Mouse (Mus musculus): ENCODE results near the gene Ttf1. TPM values are rescaled to one million over a fixed set of nuclear protein-coding genes. Genes with fewer than 3 reads are reported as not detected.

Ttf1 gene
- polyA plus RNA-seq, 1 experiment from 2014 or later = 5.5 TPM

DNA sequence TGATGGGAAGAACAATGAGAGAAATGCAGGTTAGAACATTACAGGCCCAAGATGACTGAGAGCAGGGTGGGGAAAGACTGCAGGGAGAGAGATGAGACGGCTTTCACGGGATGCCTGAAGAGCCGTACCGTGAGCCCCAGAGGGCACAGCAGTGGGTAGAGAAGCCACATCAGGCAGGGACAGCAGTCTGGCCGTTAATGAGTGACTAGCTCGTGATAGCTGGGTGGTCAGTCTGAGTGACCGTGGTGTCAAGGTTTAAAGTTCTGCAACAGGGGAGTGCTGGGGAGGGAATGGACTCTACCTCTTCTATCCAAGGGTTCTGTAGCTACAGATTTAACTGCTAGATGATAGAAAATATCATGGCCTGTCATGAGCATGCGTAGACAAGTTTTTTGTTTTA lies 24.4 kb upstream of the Ttf1 start:
- no peak overlapping the region for H3K4me3 ChIP-seq
- ATAC-seq (replicated peaks; ENCODE audit: insufficient number of reproducible peaks, insufficient read depth, low FRiP score, low read depth) = no peak
- WGBS = 62% methylated on average over 8 of the region's 8 CpGs
- peaks cover 27% of the 10 kb centered on the region for H3K27me3 ChIP-seq
- H3K27ac ChIP-seq = no peak overlapping the region
- no peak overlapping the region for H3K4me2 ChIP-seq
- H3K9ac ChIP-seq = no peak overlapping the region
- no peaks in the 10 kb centered on the region for H3K9me3 ChIP-seq (replicated peaks)
- no peaks in the 10 kb centered on the region for H3K36me3 ChIP-seq
- H3K4me1 ChIP-seq (replicated peaks) = no peaks in the 10 kb centered on the region

DNA sequence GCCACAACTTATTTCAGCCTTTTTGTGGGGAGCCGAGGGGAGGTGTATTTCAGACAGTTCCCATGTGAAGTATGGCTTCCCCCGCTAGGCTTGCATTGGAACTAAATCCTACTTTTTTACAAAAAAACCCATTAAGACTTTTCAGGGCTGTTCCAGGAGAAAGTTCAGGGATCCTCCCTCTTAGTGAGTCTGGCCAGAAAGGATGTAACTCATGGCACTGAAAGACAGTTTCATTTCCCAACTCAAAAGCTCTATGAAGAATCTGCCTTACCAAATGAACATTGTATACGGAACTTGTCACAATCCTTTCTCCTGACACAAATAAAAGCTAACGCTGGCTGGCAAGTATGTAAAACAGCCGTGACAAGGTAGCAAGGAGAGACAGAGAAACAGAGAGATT lies 20.3 kb upstream of the Ttf1 start:
- Histone ChIP-seq H3K36me3 (no peaks in the 10 kb centered on the region), H3K9ac (no peak overlapping the region), H3K4me3 (no peak overlapping the region), H3K27ac (no peak overlapping the region), H3K4me1 (replicated peaks) (no peaks in the 10 kb centered on the region), H3K27me3 (peaks cover 57% of the 10 kb centered on the region), H3K9me3 (replicated peaks) (no peaks in the 10 kb centered on the region), H3K4me2 (no peak overlapping the region)
- 36% methylated on average over 5 of the region's 5 CpGs for WGBS
- ATAC-seq (replicated peaks; ENCODE audit: insufficient number of reproducible peaks, insufficient read depth, low FRiP score, low read depth) = no peak

- no peak overlapping the region for H3K4me2 ChIP-seq
- no peak overlapping the region for H3K27ac ChIP-seq
- no peaks in the 10 kb centered on the region for H3K36me3 ChIP-seq
- ATAC-seq (replicated peaks; ENCODE audit: insufficient number of reproducible peaks, insufficient read depth, low FRiP score, low read depth) = no peak
- H3K9me3 ChIP-seq (replicated peaks) = no peaks in the 10 kb centered on the region
- WGBS = 30% methylated on average over 18 of the region's 18 CpGs
- H3K4me1 ChIP-seq (replicated peaks) = no peaks in the 10 kb centered on the region
- H3K9ac ChIP-seq = no peak overlapping the region
- H3K27me3 ChIP-seq = peaks cover 62% of the 10 kb centered on the region
- no peak overlapping the region for H3K4me3 ChIP-seq
These were observed 19.2 kb upstream of the Ttf1 start for GRCm38 (mm10) chr2:29040594-29041476.

DNA sequence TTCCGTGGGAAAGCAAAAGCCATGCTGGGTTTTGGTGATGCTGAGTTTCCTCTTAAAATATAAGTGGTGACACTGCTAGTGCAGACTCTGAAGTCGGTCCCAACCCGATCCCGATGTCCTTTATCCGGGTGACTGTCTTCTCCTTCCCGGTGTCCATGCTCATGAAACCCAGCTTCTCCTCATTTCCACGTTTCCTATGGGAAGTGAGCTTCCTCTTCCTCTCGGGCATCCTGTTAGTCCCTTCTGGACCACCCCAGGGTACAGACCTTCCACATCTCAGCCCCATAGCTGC lies 18.6 kb upstream of the Ttf1 start:
- ATAC-seq (replicated peaks; ENCODE audit: insufficient number of reproducible peaks, insufficient read depth, low FRiP score, low read depth) = no peak
- Histone ChIP-seq H3K4me1 (replicated peaks) (no peaks in the 10 kb centered on the region), H3K9me3 (replicated peaks) (no peaks in the 10 kb centered on the region), H3K9ac (no peak overlapping the region), H3K4me3 (no peak overlapping the region), H3K27me3 (peaks cover 63% of the 10 kb centered on the region), H3K27ac (no peak overlapping the region), H3K4me2 (no peak overlapping the region), H3K36me3 (no peaks in the 10 kb centered on the region)
- WGBS = 40% methylated on average over 8 of the region's 8 CpGs

- H3K4me3 ChIP-seq = no peak overlapping the region
- no peak for ATAC-seq (replicated peaks; ENCODE audit: insufficient number of reproducible peaks, insufficient read depth, low FRiP score, low read depth)
- no peaks in the 10 kb centered on the region for H3K4me1 ChIP-seq (replicated peaks)
- H3K27ac ChIP-seq = no peak overlapping the region
- 93% methylated on average over 5 of the region's 5 CpGs for WGBS
- H3K9me3 ChIP-seq (replicated peaks) = no peaks in the 10 kb centered on the region
- no peak overlapping the region for H3K9ac ChIP-seq
- no peak overlapping the region for H3K4me2 ChIP-seq
- H3K36me3 ChIP-seq = no peaks in the 10 kb centered on the region
- peaks cover 67% of the 10 kb centered on the region for H3K27me3 ChIP-seq
These were observed 17.9 kb upstream of the Ttf1 start for GRCm38 (mm10) chr2:29042124-29042523.

DNA sequence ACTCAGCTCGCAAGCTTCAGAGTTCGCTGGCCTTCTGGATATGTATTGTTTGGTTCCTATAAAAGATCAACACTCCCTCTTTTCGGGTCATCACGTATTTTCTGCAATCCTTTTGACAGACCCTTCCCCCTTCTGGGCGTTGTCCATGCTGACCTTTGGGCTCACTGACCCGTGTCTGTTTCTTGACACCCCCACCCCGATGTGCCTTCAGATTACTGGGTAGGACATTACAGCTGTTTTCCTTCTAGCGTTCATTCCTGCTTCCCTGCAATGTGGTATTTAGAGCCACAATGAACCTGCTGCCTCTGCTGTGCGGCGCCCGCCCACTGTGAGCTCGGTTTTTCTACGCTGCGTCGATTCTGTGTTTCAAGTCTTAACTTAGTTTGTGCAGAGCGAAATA lies 13.9 kb upstream of the Ttf1 start:
- no peak overlapping the region for H3K9ac ChIP-seq
- 67% methylated on average over 16 of the region's 16 CpGs for WGBS
- H3K4me2 ChIP-seq = no peak overlapping the region
- H3K4me1 ChIP-seq (replicated peaks) = no peaks in the 10 kb centered on the region
- no peak overlapping the region for H3K27ac ChIP-seq
- H3K27me3 ChIP-seq = peaks cover 43% of the 10 kb centered on the region
- no peak for ATAC-seq (replicated peaks; ENCODE audit: insufficient number of reproducible peaks, insufficient read depth, low FRiP score, low read depth)
- H3K4me3 ChIP-seq = no peak overlapping the region
- no peaks in the 10 kb centered on the region for H3K36me3 ChIP-seq
- no peaks in the 10 kb centered on the region for H3K9me3 ChIP-seq (replicated peaks)

- H3K9me3 ChIP-seq (replicated peaks) = no peaks in the 10 kb centered on the region
- no peak overlapping the region for H3K4me3 ChIP-seq
- no peak overlapping the region for H3K9ac ChIP-seq
- H3K27me3 ChIP-seq = peaks cover 17% of the 10 kb centered on the region
- no peak overlapping the region for H3K27ac ChIP-seq
- 59% methylated on average over 5 of the region's 5 CpGs for WGBS
- H3K36me3 ChIP-seq = no peaks in the 10 kb centered on the region
- H3K4me1 ChIP-seq (replicated peaks) = peaks cover 9% of the 10 kb centered on the region
- ATAC-seq (replicated peaks; ENCODE audit: insufficient number of reproducible peaks, insufficient read depth, low FRiP score, low read depth) = no peak
- no peak overlapping the region for H3K4me2 ChIP-seq
These were observed 8.1 kb upstream of the Ttf1 start for GRCm38 (mm10) chr2:29051932-29052331.

GRCm38 (mm10) chr2:29052943-29053454 lies 7.1 kb upstream of the Ttf1 start:
- peaks cover 9% of the 10 kb centered on the region for H3K4me1 ChIP-seq (replicated peaks)
- WGBS = 26% methylated on average over 4 of the region's 4 CpGs
- no peak overlapping the region for H3K9ac ChIP-seq
- no peaks in the 10 kb centered on the region for H3K9me3 ChIP-seq (replicated peaks)
- H3K36me3 ChIP-seq = no peaks in the 10 kb centered on the region
- H3K4me2 ChIP-seq = no peak overlapping the region
- no peak overlapping the region for H3K4me3 ChIP-seq
- no peak overlapping the region for H3K27ac ChIP-seq
- no peak for ATAC-seq (replicated peaks; ENCODE audit: insufficient number of reproducible peaks, insufficient read depth, low FRiP score, low read depth)
- H3K27me3 ChIP-seq = peaks cover 23% of the 10 kb centered on the region

- Histone ChIP-seq H3K4me2 (peak overlapping the region; percentile 83), H3K4me3 (peak overlapping the region; percentile 55), H3K36me3 (no peaks in the 10 kb centered on the region), H3K9me3 (replicated peaks) (no peaks in the 10 kb centered on the region), H3K4me1 (replicated peaks) (peaks cover 9% of the 10 kb centered on the region), H3K9ac (peak overlapping the region; percentile 61; the same call in 1 of the 2 replicates), H3K27ac (no peak overlapping the region), H3K27me3 (peaks cover 25% of the 10 kb centered on the region)
- ATAC-seq (replicated peaks; ENCODE audit: insufficient number of reproducible peaks, insufficient read depth, low FRiP score, low read depth) = no peak
- WGBS = 1% methylated on average over 20 of the region's 20 CpGs
These were observed 6.1 kb upstream of the Ttf1 start for GRCm38 (mm10) chr2:29053802-29054544.

- peaks cover 26% of the 10 kb centered on the region for H3K27me3 ChIP-seq
- under 1% methylated on average over 30 of the region's 30 CpGs for WGBS
- H3K27ac ChIP-seq = no peak overlapping the region
- peak overlapping the region; percentile 61 for H3K9ac ChIP-seq
- no peaks in the 10 kb centered on the region for H3K36me3 ChIP-seq
- H3K4me2 ChIP-seq = peak overlapping the region; percentile 83
- no peaks in the 10 kb centered on the region for H3K9me3 ChIP-seq (replicated peaks)
- no peak for ATAC-seq (replicated peaks; ENCODE audit: insufficient number of reproducible peaks, insufficient read depth, low FRiP score, low read depth)
- H3K4me3 ChIP-seq = peak overlapping the region; percentile 55
- peaks cover 9% of the 10 kb centered on the region for H3K4me1 ChIP-seq (replicated peaks)
These were observed 5.5 kb upstream of the Ttf1 start for GRCm38 (mm10) chr2:29054545-29054935.

DNA sequence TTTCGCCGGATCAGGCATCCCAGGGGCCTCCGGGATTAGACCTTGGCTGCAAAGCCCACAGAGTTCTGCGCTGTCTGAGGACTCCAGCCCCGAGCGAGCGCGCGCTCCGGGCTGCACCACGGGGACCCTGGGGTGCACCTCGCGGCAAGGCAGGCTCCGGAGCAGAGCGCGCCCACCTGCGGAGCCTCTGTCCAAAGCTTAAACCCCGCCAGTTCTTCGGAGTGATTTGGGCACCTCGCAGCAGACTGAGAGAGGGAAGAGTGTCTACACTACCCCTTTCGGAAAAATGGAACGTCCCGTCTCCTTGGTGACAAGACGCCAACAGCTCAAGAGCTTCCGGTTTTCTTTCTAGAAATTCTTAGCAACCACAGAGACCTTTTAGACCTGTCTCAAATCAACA lies 5.1 kb upstream of the Ttf1 start, which contains the start of gene Cfap77:
Gene Cfap77 (minus strand): TSS at position 76 of the 400 bp plus-strand sequence.
- peak; percentile 69; the same call in 1 of the 2 replicates for ATAC-seq (replicated peaks; ENCODE audit: insufficient number of reproducible peaks, insufficient read depth, low FRiP score, low read depth)
- under 1% methylated on average over 25 of the region's 25 CpGs for WGBS
- H3K27me3 ChIP-seq = peaks cover 26% of the 10 kb centered on the region
- no peak within 1 kb of the TSS for H3K27ac ChIP-seq
- H3K9me3 ChIP-seq (replicated peaks) = no peaks in the 10 kb centered on the region
- no peaks in the 10 kb centered on the region for H3K36me3 ChIP-seq
- H3K4me2 ChIP-seq = peak within 1 kb of the TSS; percentile 83
- peak within 1 kb of the TSS; percentile 61 for H3K9ac ChIP-seq
- H3K4me3 ChIP-seq = peak within 1 kb of the TSS; percentile 55
- H3K4me1 ChIP-seq (replicated peaks) = peaks cover 9% of the 10 kb centered on the region
